Mouse (Mus musculus): ENCODE results near the gene Naa16. TPM values are rescaled to one million over a fixed set of nuclear protein-coding genes. Genes with fewer than 3 reads are reported as not detected.

Gene Naa16
- polyA plus RNA-seq, 1 experiment from 2014 or later = 37.8 TPM

DNA sequence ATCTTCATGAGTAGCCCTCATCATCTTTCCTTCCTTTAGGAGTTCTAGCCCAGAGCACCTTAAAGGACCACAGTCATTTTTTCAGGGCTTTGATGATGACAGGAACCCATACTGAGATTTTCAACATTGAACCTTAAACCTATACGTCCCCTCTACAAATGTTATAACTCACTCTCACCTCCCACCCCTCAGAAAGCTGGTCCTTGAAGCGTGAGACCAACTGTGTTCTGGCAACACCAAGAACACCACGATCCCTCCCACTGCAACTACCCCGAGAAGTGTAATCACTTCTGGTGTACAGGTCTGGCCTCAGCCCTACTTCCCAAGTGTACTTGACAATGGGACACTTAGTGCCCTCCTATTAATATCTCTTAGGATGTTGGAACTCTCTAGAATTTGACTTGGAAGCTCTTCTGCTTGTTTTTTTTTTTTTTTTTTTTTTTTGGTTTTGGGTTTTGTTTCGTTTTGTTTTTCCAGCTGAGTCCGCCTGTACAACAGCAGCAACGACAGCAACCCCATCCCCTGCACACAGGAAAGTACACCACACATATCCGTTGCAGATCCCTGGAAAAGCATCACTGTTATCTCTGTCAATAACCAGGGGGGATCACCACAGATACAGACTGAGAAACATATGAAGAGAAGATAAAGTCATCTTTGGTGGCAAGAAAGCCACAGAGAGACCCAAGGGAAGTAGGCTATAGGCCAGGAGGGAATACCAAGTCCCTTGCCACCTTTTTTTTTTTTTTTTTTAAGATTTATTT is 96.3 kb downstream of the Naa16 start:
- peak overlapping the region; percentile 32; the same call in 1 of the 2 replicates for H3K4me2 ChIP-seq (replicated peaks; ENCODE audit: low read depth, low read length)
- 72% methylated on average over 8 of the region's 8 CpGs for WGBS
- H3K27me3 ChIP-seq (ENCODE audit: insufficient read depth, low read length) = peaks cover under 1% of the 10 kb centered on the region; the same call in 1 of the 2 replicates
- peaks cover 15% of the 10 kb centered on the region for H3K4me1 ChIP-seq (ENCODE audit: insufficient read depth, low read length)
- H3K9me3 ChIP-seq (ENCODE audit: low read length) = no peaks in the 10 kb centered on the region
- H3K4me3 ChIP-seq (ENCODE audit: low read length) = no peak overlapping the region
- ATAC-seq (ENCODE audit: low FRiP score, low TSS enrichment) = no peak
- H3K9ac ChIP-seq (replicated peaks; ENCODE audit: low read length) = no peak overlapping the region
- H3K27ac ChIP-seq (ENCODE audit: low read length) = no peak overlapping the region
- no peaks in the 10 kb centered on the region for H3K36me3 ChIP-seq (ENCODE audit: insufficient read depth, low read length)

DNA sequence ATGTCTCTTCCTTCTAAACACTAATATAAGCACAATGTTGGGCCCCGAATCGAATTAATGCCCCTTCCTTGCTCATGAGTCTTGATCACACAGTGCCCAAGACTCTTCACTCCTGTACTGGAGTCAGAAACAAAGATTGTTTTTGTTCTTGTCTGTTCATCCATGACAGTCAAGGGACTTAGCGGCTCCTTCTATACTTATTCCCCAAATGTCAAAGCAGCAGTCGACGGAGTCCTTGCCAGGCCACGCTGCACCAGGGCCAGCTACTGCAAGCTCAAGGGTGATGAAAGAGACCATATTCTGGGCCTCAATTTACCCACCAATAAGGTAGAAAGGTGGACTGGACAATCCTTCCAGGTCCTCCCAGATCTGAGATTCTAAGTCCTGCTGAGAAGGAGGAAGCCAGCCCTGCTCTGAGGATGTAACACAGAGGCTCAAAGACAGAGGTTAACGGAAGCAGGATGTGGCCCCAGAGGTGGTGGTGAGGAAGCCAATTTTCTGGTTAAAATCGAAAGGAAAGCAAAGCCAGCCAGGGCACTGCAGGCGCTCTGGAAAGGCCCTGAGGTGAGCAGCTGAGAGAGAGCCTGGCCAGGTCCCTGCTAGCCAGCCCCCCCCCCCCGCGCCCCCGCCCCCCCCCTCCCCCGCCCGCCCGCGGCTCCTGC is 97.3 kb downstream of the Naa16 start:
- 36% methylated on average over 13 of the region's 16 CpGs for WGBS
- ATAC-seq (ENCODE audit: low FRiP score, low TSS enrichment) = peak; percentile 53; the same call in 1 of the 2 replicates
- H3K4me3 ChIP-seq (ENCODE audit: low read length) = no peak overlapping the region

DNA sequence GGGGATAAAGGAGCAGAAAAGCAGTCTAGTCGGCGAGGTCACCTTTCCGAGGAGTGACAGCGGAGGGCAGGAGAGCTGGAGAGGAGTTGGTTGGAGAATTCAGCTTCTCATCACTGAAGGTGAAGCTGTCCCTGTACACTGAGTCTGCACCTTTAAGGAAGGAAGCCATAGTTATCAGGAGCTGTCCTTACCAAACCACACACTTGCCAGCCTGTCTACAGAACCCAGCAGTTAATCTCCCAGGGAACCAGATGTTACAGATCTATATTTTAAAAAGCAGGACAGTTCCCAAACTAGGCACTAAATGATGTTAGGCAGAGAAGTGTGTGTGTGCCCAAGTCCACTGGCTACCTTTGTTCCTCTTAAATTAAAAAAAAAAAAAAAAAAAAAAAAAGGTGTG is 98.9 kb downstream of the Naa16 start:
- Histone ChIP-seq H3K4me3 (ENCODE audit: low read length) (no peak overlapping the region), H3K4me2 (replicated peaks; ENCODE audit: low read depth, low read length) (no peak overlapping the region), H3K9me3 (ENCODE audit: low read length) (no peaks in the 10 kb centered on the region), H3K27me3 (ENCODE audit: insufficient read depth, low read length) (no peaks in the 10 kb centered on the region), H3K9ac (replicated peaks; ENCODE audit: low read length) (no peak overlapping the region), H3K27ac (ENCODE audit: low read length) (no peak overlapping the region), H3K36me3 (ENCODE audit: insufficient read depth, low read length) (no peaks in the 10 kb centered on the region), H3K4me1 (ENCODE audit: insufficient read depth, low read length) (peaks cover 15% of the 10 kb centered on the region)
- no peak for ATAC-seq (ENCODE audit: low FRiP score, low TSS enrichment)
- 92% methylated on average over 4 of the region's 4 CpGs for WGBS

More for the DNA sequence above, 97.3 kb downstream of the Naa16 start:
- no peak overlapping the region for H3K9ac ChIP-seq (replicated peaks; ENCODE audit: low read length)
- peak overlapping the region; percentile 32 for H3K4me2 ChIP-seq (replicated peaks; ENCODE audit: low read depth, low read length)
- 0 out of 2 replicates have a peak overlapping the region, but pooled peaks have one; percentile 45 for H3K27ac ChIP-seq (ENCODE audit: low read length)
- peaks cover 15% of the 10 kb centered on the region for H3K4me1 ChIP-seq (ENCODE audit: insufficient read depth, low read length)
- H3K9me3 ChIP-seq (ENCODE audit: low read length) = no peaks in the 10 kb centered on the region
- no peaks in the 10 kb centered on the region for H3K36me3 ChIP-seq (ENCODE audit: insufficient read depth, low read length)
- H3K27me3 ChIP-seq (ENCODE audit: insufficient read depth, low read length) = no peaks in the 10 kb centered on the region

DNA sequence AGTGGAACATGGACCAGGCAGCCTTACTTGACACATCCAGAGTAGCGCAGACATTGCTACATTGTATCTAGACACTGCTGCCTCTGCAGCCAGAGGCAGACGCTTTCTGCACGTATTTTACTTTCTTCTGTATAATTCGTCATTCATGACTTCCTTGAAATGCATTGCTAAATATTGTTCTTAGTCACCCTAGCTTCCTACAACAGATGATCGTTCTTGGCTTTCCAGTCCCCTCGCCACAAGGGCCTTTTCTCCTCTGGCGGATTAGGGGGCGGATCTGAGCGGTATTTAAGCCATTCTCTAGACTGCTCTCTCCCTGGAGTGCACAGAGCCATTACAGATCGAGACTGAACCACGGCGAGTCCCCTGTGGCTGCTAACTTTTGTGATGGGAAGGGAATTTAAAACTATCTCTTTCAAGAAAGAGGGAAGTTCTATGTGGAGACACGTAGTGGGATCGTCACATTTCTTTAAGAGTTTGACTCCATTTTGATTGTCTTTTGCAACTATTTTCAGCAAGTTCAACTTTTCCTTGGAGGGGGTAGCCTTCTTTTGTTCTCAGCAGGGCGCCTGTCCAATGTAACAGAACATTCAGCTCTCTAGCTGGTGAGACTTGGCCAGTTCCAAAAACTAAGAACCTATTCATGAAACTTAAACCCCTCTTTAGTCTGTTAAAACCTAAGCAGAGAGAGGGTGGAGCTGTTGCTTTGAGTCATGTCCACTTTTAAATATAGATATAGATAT is 99.7 kb downstream of the Naa16 start:
- Histone ChIP-seq H3K36me3 (ENCODE audit: insufficient read depth, low read length) (no peaks in the 10 kb centered on the region), H3K4me3 (ENCODE audit: low read length) (no peak overlapping the region), H3K4me2 (replicated peaks; ENCODE audit: low read depth, low read length) (no peak overlapping the region; the same call in 1 of the 2 replicates), H3K4me1 (ENCODE audit: insufficient read depth, low read length) (peaks cover 15% of the 10 kb centered on the region), H3K9me3 (ENCODE audit: low read length) (no peaks in the 10 kb centered on the region), H3K27ac (ENCODE audit: low read length) (no peak overlapping the region), H3K9ac (replicated peaks; ENCODE audit: low read length) (no peak overlapping the region), H3K27me3 (ENCODE audit: insufficient read depth, low read length) (no peaks in the 10 kb centered on the region)
- no peak for ATAC-seq (ENCODE audit: low FRiP score, low TSS enrichment)
- WGBS = 35% methylated on average over 15 of the region's 15 CpGs

DNA sequence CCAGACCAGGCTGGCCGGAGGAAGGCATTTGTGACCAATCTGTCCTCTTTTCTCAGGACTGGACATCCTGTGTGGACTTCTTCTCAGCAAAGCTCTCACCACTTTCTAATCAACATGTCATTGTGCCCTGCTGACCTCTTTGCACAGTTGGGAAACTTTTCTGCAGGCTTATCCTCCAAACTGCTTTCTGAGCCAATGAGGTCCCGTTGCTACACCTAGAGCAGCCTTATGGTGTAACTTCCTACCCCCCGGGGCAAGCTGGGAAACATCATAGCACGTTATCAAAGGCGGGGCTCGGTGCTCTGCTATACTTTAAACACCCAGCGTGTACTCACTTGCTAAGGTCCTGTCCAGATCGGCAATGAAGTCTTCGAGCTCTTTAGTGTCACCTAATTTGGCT is 100.7 kb downstream of the Naa16 start:
- Histone ChIP-seq H3K4me1 (ENCODE audit: insufficient read depth, low read length) (peaks cover 15% of the 10 kb centered on the region), H3K9ac (replicated peaks; ENCODE audit: low read length) (no peak overlapping the region), H3K9me3 (ENCODE audit: low read length) (no peaks in the 10 kb centered on the region), H3K4me3 (ENCODE audit: low read length) (no peak overlapping the region), H3K27ac (ENCODE audit: low read length) (no peak overlapping the region), H3K36me3 (ENCODE audit: insufficient read depth, low read length) (no peaks in the 10 kb centered on the region), H3K4me2 (replicated peaks; ENCODE audit: low read depth, low read length) (no peak overlapping the region), H3K27me3 (ENCODE audit: insufficient read depth, low read length) (no peaks in the 10 kb centered on the region)
- WGBS = 38% methylated on average over 9 of the region's 9 CpGs
- ATAC-seq (ENCODE audit: low FRiP score, low TSS enrichment) = no peak

DNA sequence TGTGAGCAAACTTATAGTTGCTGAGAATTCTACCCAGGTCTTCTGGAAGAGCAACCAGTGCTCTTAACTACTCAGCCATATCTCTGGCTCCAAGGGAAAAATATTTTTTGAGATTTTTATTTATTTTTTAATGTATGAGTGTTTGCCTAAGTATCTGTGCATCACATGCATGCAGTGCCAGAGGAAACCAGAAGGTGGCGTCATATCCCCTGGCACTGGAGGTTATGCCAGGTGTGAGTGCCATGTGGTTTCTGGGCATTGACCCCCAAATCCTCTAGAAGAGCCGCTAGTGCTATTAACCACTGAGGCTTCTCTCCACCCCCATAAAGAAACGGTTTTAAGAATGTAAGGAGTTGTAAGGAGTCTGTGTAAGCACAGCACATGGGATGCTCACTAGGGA is 102.3 kb downstream of the Naa16 start:
- no peaks in the 10 kb centered on the region for H3K9me3 ChIP-seq (ENCODE audit: low read length)
- H3K4me3 ChIP-seq (ENCODE audit: low read length) = no peak overlapping the region
- no peaks in the 10 kb centered on the region for H3K27me3 ChIP-seq (ENCODE audit: insufficient read depth, low read length)
- H3K27ac ChIP-seq (ENCODE audit: low read length) = no peak overlapping the region
- 74% methylated on average over 3 of the region's 3 CpGs for WGBS
- H3K36me3 ChIP-seq (ENCODE audit: insufficient read depth, low read length) = no peaks in the 10 kb centered on the region
- peaks cover 8% of the 10 kb centered on the region for H3K4me1 ChIP-seq (ENCODE audit: insufficient read depth, low read length)
- ATAC-seq (ENCODE audit: low FRiP score, low TSS enrichment) = no peak
- H3K9ac ChIP-seq (replicated peaks; ENCODE audit: low read length) = no peak overlapping the region
- no peak overlapping the region for H3K4me2 ChIP-seq (replicated peaks; ENCODE audit: low read depth, low read length)

DNA sequence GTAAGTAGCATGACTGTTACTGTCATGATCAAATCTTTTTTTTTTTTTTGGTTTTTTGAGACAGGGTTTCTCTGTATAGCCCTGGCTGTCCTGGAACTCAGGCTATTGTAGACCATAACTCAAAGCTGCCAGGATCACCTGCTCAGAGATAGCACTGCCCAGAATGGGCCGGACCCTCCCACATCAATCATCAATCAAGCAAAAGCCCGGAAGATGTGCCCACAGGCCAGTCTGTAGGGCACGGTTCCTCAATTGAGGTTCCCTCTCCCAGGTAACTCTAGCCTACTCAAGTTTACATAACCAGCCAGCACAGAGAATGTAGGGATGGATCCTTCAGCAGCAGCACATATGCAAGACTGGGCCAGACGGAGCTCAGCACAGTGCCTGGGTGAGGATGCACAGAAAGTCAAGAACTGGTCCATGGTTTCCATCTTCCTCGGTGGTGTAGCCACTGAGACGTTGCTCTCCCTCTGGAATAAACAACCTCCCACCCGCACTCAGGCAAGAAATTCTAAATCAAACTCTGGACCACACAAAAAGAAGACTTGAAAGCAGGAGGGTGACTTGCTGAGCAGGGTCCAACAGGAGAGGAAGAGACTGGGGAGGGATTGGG is 103.2 kb downstream of the Naa16 start:
- Histone ChIP-seq H3K4me3 (ENCODE audit: low read length) (no peak overlapping the region), H3K27ac (ENCODE audit: low read length) (no peak overlapping the region), H3K4me1 (ENCODE audit: insufficient read depth, low read length) (peaks cover 2% of the 10 kb centered on the region; the same call in 1 of the 2 replicates), H3K36me3 (ENCODE audit: insufficient read depth, low read length) (no peaks in the 10 kb centered on the region), H3K4me2 (replicated peaks; ENCODE audit: low read depth, low read length) (no peak overlapping the region), H3K9me3 (ENCODE audit: low read length) (no peaks in the 10 kb centered on the region), H3K27me3 (ENCODE audit: insufficient read depth, low read length) (no peaks in the 10 kb centered on the region), H3K9ac (replicated peaks; ENCODE audit: low read length) (no peak overlapping the region)
- WGBS = 61% methylated on average over 7 of the region's 7 CpGs
- ATAC-seq (ENCODE audit: low FRiP score, low TSS enrichment) = no peak

DNA sequence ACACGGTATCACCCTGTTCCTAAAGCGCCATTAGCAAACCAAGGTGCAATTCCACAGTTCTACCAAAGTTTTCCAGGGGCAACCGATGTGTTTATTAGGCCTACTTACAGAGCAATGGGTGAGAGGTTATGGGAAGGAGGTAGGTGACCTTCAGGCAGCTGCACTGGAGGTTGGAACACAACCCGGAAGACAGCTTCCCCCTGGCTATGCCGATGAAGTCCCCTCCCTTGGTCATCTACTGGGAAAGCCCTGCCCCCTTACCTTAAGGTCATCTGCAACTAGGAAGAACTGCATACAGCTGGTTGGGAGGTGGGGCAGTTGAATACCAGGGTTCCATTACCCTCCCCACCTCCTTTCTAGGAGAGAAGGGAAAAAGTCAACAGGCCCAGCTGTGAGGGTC is 105.0 kb downstream of the Naa16 start:
- no peaks in the 10 kb centered on the region for H3K27me3 ChIP-seq (ENCODE audit: insufficient read depth, low read length)
- 92% methylated on average over 5 of the region's 5 CpGs for WGBS
- no peaks in the 10 kb centered on the region for H3K4me1 ChIP-seq (ENCODE audit: insufficient read depth, low read length)
- ATAC-seq (ENCODE audit: low FRiP score, low TSS enrichment) = no peak
- no peaks in the 10 kb centered on the region for H3K36me3 ChIP-seq (ENCODE audit: insufficient read depth, low read length)
- H3K9ac ChIP-seq (replicated peaks; ENCODE audit: low read length) = no peak overlapping the region
- H3K4me3 ChIP-seq (ENCODE audit: low read length) = no peak overlapping the region
- H3K4me2 ChIP-seq (replicated peaks; ENCODE audit: low read depth, low read length) = no peak overlapping the region
- H3K9me3 ChIP-seq (ENCODE audit: low read length) = no peaks in the 10 kb centered on the region
- no peak overlapping the region for H3K27ac ChIP-seq (ENCODE audit: low read length)

DNA sequence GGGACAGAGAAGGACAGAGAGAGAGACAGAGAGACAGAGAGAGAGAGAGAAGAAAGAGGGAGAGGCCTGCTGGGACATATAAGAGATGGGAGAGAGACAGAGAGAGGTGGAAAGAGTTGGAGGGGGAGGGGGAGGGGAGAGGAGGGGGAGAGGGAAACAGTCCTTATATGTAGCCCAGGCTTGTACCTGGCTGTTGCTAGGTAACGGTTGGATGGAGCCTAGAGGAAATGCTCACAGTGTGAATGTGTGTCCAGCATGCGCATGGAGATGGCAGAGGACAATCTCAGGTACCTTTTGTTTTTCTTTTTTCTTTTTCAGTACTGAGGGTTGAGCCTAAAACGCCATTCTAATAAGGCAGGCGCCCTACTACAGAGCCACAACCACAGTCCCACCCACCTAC is 106.0 kb downstream of the Naa16 start:
- Histone ChIP-seq H3K9ac (replicated peaks; ENCODE audit: low read length) (no peak overlapping the region), H3K36me3 (ENCODE audit: insufficient read depth, low read length) (no peaks in the 10 kb centered on the region), H3K27ac (ENCODE audit: low read length) (no peak overlapping the region), H3K27me3 (ENCODE audit: insufficient read depth, low read length) (no peaks in the 10 kb centered on the region), H3K4me2 (replicated peaks; ENCODE audit: low read depth, low read length) (no peak overlapping the region), H3K4me1 (ENCODE audit: insufficient read depth, low read length) (no peaks in the 10 kb centered on the region), H3K9me3 (ENCODE audit: low read length) (no peaks in the 10 kb centered on the region), H3K4me3 (ENCODE audit: low read length) (no peak overlapping the region)
- ATAC-seq (ENCODE audit: low FRiP score, low TSS enrichment) = no peak
- 85% methylated on average over 4 of the region's 4 CpGs for WGBS
